Mouse (Mus musculus) lung, embryonic 16.5 days (tissue): ENCODE measurements around the gene Gars. TPM values are rescaled to one million over a fixed set of nuclear protein-coding genes. Genes with fewer than 3 reads are reported as not detected.

ENCODE experiments used
- ATAC-seq: fragments of 200-750 bp; cut with Nextera tagmentation; 2 replicates; pipeline ENCODE4 v1.8.0; 2017; ENCODE audit warnings: low read depth, mild to moderate bottlenecking, moderate library complexity
- H3K27ac ChIP-seq: fragments of 300-500 bp; sonication (generic); 2 replicates; pipeline ENCODE4 v1.5.1; 2014; ENCODE audit warnings: mild to moderate bottlenecking, control low read depth, low read length
- H3K27me3 ChIP-seq: fragments of 300-500 bp; sonication (generic); 2 replicates; pipeline ENCODE4 v1.6.1; 2014; ENCODE audit warnings: low read depth, low read length, mixed read lengths; ENCODE audit not compliant: control insufficient read depth, insufficient read depth
- H3K36me3 ChIP-seq: fragments of 300-500 bp; sonication (generic); 2 replicates; pipeline ENCODE4 v1.6.1; 2014; ENCODE audit warnings: low read length; ENCODE audit not compliant: control insufficient read depth, insufficient read depth
- H3K4me1 ChIP-seq: fragments of 300-500 bp; sonication (generic); replicated peaks from 2 replicates; pipeline ENCODE4 v1.6.1; 2014; ENCODE audit warnings: low read length, mixed read lengths; ENCODE audit not compliant: control insufficient read depth, insufficient read depth
- H3K4me2 ChIP-seq: fragments of 300-500 bp; sonication (generic); 2 replicates; pipeline ENCODE4 v1.6.1; 2014; ENCODE audit warnings: low read depth, low read length, control low read depth
- H3K4me3 ChIP-seq: fragments of 300-500 bp; sonication (generic); 2 replicates; pipeline ENCODE4 v1.5.1; 2014; ENCODE audit warnings: mild to moderate bottlenecking, low read length, control low read depth
- H3K9ac ChIP-seq: fragments of 300-500 bp; sonication (generic); 2 replicates; pipeline ENCODE4 v1.6.1; 2014; ENCODE audit warnings: low read length, control low read depth
- H3K9me3 ChIP-seq: fragments of 300-500 bp; sonication (generic); 2 replicates; pipeline ENCODE4 v1.6.1; 2016; ENCODE audit warnings: low read length; ENCODE audit not compliant: control insufficient read depth
- WGBS: fragments of 180-500 bp; shearing (Covaris S2); extraction: QIAGEN DNeasy Blood & Tissue Kit; methylation state at CpG from one replicate; pipeline ENCODE4 v1.1.7; 2014; 5-methylcytosine and 5-hydroxymethylcytosine counted together
- polyA plus RNA-seq: library from polyadenylated mRNA; unstranded; fragments of >200 nt; fragmentation: Nextera tagmentation; extraction: Ambion mirVana; gene quantifications from 2 replicates; pipeline ENCODE4 v1.2.1, GENCODE M21; 2015

Gars gene
- polyA plus RNA-seq, result 120 and 122 TPM in 2 replicates

DNA sequence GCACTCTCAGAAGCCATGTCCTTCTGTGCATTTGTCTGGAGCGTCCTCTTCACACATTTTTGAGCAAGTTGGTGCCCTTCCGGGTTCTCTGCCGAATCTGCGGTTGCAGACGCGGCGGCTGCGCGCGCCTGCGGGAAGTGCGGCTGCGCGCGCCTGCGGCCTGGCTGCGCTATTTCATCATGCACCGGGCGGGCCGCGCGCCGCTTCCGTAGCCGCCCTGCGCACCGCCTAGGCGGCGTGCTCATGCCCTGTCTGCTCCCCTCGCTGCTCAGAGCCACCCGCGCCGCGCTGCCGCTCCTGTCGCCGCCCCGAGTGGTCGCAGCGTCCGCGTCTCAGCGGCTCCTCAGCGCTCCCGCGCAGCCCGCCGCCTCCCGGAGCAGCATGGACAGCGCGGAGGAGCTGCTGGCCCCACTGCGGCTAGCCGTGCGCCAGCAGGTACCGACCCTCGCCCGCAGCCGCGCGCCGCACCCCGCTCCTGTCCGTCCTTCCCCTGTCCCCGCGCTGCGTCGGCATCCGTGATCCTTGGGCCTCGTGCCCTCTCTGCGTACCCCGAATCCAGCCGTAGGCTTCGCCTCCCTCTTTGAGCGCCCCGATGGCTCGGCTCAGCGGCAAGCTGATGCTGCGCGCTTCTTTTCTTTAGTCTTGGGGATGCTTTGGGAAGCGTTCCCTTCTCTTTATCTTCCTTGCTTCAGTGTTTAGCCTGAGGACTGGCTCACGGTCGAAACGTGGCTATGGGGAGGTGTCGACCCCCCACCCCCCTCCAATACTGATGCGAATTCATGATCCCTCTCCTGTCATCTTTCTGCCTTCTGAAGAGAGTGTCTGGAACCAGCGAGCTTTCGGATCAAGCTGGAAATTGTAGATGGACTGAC, at the start of gene Gars:
Gene Gars (plus strand): TSS at position 209 of the 872 bp plus-strand sequence.
- peak; percentile 97 for ATAC-seq
- WGBS, result under 1% methylated on average over 72 of the region's 87 CpGs
- H3K9me3 ChIP-seq, result no peaks in the 10 kb centered on the region
- H3K27me3 ChIP-seq, result no peaks in the 10 kb centered on the region
- H3K4me1 ChIP-seq, result peaks cover 7% of the 10 kb centered on the region
- H3K36me3 ChIP-seq, result no peaks in the 10 kb centered on the region
- H3K9ac ChIP-seq, result peak within 1 kb of the TSS; percentile 95
- peak within 1 kb of the TSS; percentile 82 for H3K4me2 ChIP-seq
- peak within 1 kb of the TSS; percentile 83 for H3K27ac ChIP-seq
- H3K4me3 ChIP-seq, result peak within 1 kb of the TSS; percentile 94

DNA sequence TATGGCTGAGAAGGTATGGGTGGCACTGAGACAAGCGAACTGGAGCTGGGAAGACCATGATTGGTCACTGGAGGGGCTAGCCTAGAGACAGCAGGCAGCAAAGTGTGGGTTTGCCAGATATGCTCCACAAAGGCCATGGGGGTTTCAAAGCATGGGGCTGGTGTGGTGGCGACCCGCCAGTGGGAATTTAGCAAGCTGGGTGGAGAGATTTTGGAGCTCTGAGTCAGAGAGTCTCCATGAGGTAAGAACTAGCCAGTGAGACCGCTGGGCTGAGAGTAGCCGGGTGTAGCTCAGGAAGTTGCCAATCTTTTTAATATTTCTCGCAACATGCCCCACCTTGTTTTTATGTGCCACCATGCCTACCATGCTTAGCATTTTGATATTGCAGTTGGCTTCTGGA, 49.7 kb upstream of the Gars start:
- no peak overlapping the region for H3K9ac ChIP-seq
- H3K9me3 ChIP-seq, result no peaks in the 10 kb centered on the region
- ATAC-seq, result no peak
- H3K27ac ChIP-seq, result no peak overlapping the region
- H3K4me1 ChIP-seq, result peaks cover 4% of the 10 kb centered on the region; the same call in 1 of the 2 replicates
- H3K27me3 ChIP-seq, result no peaks in the 10 kb centered on the region
- 88% methylated on average over 6 of the region's 6 CpGs for WGBS
- H3K36me3 ChIP-seq, result no peaks in the 10 kb centered on the region
- no peak overlapping the region for H3K4me3 ChIP-seq
- H3K4me2 ChIP-seq, result no peak overlapping the region

DNA sequence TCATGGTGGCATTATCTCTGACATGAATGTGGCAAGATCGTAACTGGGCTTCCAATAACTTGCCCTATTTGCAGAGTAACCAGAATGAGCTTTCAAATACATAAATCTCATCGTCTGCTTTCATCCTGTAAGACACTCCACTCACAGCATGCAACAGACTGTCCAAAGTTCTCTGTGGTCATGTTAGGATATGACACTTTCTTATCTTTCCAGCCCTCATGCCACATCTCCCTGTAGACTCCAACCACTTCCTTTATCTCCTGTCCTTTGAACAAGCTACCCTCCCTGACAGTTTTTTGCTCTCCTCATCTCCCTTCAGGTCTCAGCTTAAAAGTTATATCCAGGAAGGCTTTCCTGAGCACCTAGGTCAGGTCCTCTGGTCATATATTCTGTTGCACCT, 46.6 kb upstream of the Gars start:
- Histone ChIP-seq H3K9me3 (no peaks in the 10 kb centered on the region), H3K4me3 (no peak overlapping the region), H3K27me3 (no peaks in the 10 kb centered on the region), H3K4me2 (no peak overlapping the region), H3K27ac (no peak overlapping the region), H3K4me1 (peaks cover 4% of the 10 kb centered on the region; the same call in 1 of the 2 replicates), H3K36me3 (no peaks in the 10 kb centered on the region), H3K9ac (no peak overlapping the region)
- 66% methylated on average over 2 of the region's 2 CpGs for WGBS
- ATAC-seq, result no peak

DNA sequence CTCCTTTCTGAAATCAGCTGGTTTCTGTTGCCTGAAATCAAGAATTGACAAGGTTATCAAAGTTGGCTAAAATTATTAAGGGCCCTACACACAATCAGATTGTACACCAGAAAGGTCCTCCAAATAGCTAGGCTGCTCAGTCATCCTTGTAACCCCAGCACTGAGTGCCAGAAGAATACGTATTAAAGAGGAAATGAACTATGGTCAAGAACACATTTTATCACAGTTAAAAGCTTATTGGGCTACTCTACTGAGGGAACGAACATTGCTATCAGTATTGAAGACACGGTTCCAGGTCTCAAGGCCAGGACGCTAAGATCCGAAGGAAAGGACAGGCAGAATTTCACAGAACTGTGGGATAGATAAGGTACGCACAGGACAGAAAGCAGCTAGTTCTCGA, 45.7 kb upstream of the Gars start:
- H3K4me3 ChIP-seq, result peak overlapping the region; percentile 48
- 4% methylated on average over 7 of the region's 7 CpGs for WGBS
- H3K27ac ChIP-seq, result no peak overlapping the region
- H3K9ac ChIP-seq, result peak overlapping the region; percentile 48
- no peaks in the 10 kb centered on the region for H3K36me3 ChIP-seq
- H3K9me3 ChIP-seq, result no peaks in the 10 kb centered on the region
- H3K27me3 ChIP-seq, result no peaks in the 10 kb centered on the region
- H3K4me1 ChIP-seq, result peaks cover 4% of the 10 kb centered on the region; the same call in 1 of the 2 replicates
- peak overlapping the region; percentile 91 for H3K4me2 ChIP-seq
- ATAC-seq, result no peak

DNA sequence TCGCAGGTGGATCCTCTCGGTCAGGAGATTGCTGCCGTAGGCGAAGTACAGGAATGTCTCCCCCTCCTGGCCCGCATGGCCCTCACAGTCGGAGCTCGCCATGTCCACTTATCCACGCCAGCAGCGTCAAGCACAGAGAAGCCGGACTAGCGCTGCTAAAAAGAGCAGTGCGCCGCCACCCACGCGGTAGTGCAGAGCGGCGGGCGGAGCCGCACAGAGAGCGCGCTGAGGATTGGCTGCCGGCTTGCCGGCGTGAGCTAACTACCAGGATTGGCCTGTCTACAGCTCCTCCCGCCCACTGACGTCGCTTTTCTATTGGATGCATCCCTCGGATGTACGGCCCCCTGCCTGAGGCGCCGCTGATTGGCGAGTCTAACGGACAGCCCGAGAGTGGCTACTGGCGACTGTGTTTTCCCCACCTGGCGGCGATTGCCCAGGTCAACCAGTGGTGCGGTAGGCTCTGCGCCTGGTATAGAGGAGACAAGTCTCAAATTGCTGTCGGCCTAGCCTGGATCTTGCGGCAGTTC, 45.0 kb upstream of the Gars start, which contains the start of gene Ggct:
Gene Ggct (minus strand): TSS at position 217 of the 527 bp plus-strand sequence.
- Histone ChIP-seq H3K9ac (peak within 1 kb of the TSS; percentile 55), H3K4me2 (peak within 1 kb of the TSS; percentile 91), H3K36me3 (no peaks in the 10 kb centered on the region), H3K4me3 (peak within 1 kb of the TSS; percentile 48), H3K4me1 (peaks cover 4% of the 10 kb centered on the region; the same call in 1 of the 2 replicates), H3K27me3 (no peaks in the 10 kb centered on the region), H3K27ac (peak within 1 kb of the TSS; percentile 3; the same call in 1 of the 2 replicates), H3K9me3 (no peaks in the 10 kb centered on the region)
- ATAC-seq, result peak; percentile 100
- WGBS, result under 1% methylated on average over 41 of the region's 41 CpGs

DNA sequence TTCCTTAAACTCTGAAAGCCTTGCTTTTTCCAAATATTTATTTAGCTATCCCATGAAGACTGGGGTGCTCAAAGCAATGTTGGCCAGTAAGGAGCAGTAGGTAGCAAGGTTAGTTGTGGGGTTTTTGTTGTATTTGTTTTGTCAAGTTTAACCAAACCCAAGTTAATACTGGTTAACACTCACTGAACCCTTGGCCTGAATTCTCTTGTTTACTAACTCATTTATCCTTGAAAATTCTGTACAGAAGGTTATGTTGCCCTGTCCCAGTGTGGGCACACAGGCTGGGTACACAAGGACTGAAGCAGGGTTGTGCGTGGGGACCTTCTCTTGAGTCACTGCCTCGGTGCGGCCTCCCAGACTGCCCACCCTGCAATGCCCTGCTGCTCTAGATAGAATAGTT, 41.4 kb upstream of the Gars start:
- Histone ChIP-seq H3K4me3 (no peak overlapping the region), H3K36me3 (no peaks in the 10 kb centered on the region), H3K9me3 (no peaks in the 10 kb centered on the region), H3K27ac (no peak overlapping the region), H3K27me3 (no peaks in the 10 kb centered on the region), H3K4me2 (no peak overlapping the region), H3K9ac (no peak overlapping the region), H3K4me1 (peaks cover 4% of the 10 kb centered on the region; the same call in 1 of the 2 replicates)
- ATAC-seq, result no peak
- WGBS, result 89% methylated on average over 3 of the region's 3 CpGs

DNA sequence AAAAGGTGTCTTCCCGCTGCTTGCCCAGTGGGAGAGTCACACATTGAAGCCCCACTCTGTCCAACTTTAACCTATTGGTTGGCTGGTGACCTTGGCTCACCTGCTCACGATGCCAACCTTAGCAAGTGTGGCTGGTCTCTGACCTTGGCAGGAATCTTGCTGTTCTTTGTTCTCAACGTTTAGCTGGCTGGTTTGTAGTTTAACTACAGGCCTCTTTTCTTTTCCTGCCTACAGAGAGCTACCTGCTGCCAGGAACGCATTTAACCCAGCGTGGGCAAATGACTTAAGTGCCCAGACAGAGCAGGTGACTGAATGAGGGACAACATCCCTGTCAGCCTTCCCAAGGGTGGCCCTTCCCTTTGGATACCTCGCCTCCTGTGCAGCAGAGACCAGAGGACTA, 40.1 kb upstream of the Gars start:
- Histone ChIP-seq H3K9me3 (no peaks in the 10 kb centered on the region), H3K4me2 (no peak overlapping the region), H3K36me3 (no peaks in the 10 kb centered on the region), H3K9ac (no peak overlapping the region), H3K4me3 (no peak overlapping the region), H3K4me1 (no peaks in the 10 kb centered on the region), H3K27ac (no peak overlapping the region), H3K27me3 (no peaks in the 10 kb centered on the region)
- 71% methylated on average over 6 of the region's 6 CpGs for WGBS
- ATAC-seq, result no peak

DNA sequence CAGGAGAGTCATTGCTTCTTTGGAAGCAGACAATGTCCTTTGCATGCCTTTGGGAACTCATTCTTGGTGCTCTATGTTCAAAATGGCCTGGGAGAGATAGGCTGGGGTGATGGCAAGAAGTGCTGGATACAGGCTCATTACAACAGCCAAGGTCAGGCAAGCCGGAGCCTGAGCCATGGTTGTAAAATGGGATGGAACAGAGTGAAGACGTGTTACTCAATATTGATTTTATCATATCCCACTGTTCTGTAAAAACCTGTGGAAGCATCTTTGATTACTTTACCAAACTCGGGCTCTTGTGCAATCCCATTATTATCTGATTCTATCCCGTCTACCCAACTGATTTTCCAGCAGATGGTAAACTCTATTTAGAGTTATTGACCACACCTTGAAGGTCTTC, 36.5 kb upstream of the Gars start:
- H3K27ac ChIP-seq, result no peak overlapping the region
- no peaks in the 10 kb centered on the region for H3K36me3 ChIP-seq
- no peaks in the 10 kb centered on the region; the same call in 1 of the 2 replicates for H3K4me1 ChIP-seq
- H3K9ac ChIP-seq, result no peak overlapping the region
- H3K4me3 ChIP-seq, result no peak overlapping the region
- no peak overlapping the region for H3K4me2 ChIP-seq
- H3K27me3 ChIP-seq, result no peaks in the 10 kb centered on the region
- 81% methylated on average over 4 of the region's 4 CpGs for WGBS
- no peak for ATAC-seq
- H3K9me3 ChIP-seq, result no peaks in the 10 kb centered on the region

DNA sequence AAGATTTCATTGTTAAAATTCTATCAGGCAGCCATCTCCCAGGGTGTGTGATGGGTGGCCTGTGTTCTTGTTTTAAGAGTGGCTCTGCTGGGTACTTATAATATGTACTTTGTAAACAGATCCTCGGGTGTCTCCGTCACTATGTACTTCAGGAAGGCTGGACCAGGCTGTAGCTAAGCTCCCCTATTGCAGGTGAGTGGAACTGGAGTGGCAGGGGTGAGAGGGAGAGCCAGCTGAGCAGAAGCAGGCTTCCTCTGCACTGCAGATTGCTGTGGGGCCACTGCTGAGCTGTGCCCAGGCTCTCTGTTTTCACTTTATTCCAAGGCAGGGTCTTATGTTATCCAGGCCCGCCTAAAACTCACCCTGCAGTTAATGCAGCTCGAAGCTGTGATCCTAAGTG, 35.4 kb upstream of the Gars start:
- Histone ChIP-seq H3K9ac (no peak overlapping the region), H3K4me3 (no peak overlapping the region), H3K27me3 (no peaks in the 10 kb centered on the region), H3K36me3 (no peaks in the 10 kb centered on the region), H3K4me2 (no peak overlapping the region), H3K4me1 (peaks cover 2% of the 10 kb centered on the region; the same call in 1 of the 2 replicates), H3K27ac (no peak overlapping the region), H3K9me3 (no peaks in the 10 kb centered on the region)
- peak; percentile 80 for ATAC-seq
- 48% methylated on average over 4 of the region's 4 CpGs for WGBS
